Mouse (Mus musculus): ENCODE measurements around the gene Fxyd6.

The Fxyd6 gene

DNA sequence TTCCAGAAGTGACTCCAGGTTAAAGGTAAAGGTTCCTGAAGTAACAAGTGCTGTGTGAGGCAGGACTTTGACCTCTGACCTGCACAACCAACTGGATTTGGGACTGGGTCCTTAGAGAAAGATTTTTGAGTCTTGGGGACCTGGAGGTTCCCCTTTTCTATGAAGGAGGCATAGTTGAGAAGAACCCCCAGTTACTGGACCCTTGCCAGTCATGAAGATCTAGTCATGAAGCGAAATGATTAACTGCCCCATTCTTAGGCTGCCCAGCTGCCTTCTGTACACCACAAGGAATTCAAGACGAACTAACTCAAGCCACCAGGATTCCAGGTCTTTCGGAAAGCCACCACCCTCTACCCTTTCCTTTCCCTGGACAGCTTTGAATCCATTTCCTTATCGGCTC is 6.4 kb downstream of the Fxyd6 start:
- in situ Hi-C loops (cut with MboI, MseI) = no loop called here

GRCm38 (mm10) chr9:45376883-45377282 is 6.9 kb downstream of the Fxyd6 start:
- in situ Hi-C loops (cut with MboI, MseI) = no loop called here

GRCm38 (mm10) chr9:45380411-45381251 is 10.6 kb downstream of the Fxyd6 start:
- in situ Hi-C loops (cut with MboI, MseI) = no loop called here

DNA sequence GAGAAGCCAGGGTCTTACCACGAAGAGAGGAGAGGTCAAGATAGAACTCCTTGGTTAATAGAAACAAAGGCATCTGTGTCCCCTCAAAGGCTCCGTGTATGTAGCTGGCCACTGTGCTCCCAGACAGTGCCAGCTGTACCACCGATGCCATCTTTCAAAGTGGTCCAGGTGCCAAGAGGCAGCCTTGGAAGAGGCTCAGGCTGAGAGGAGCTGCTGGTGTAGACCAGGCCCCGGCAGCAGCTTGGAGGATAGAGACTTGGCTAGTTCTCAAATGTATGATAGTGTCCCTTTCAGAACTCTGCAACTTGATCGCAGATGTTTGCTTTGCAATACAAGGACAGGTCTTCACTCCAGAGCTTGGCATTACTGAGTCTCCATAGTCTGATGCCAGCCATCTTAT is 12.4 kb downstream of the Fxyd6 start:
- in situ Hi-C loops (cut with MboI, MseI) = no loop called here

DNA sequence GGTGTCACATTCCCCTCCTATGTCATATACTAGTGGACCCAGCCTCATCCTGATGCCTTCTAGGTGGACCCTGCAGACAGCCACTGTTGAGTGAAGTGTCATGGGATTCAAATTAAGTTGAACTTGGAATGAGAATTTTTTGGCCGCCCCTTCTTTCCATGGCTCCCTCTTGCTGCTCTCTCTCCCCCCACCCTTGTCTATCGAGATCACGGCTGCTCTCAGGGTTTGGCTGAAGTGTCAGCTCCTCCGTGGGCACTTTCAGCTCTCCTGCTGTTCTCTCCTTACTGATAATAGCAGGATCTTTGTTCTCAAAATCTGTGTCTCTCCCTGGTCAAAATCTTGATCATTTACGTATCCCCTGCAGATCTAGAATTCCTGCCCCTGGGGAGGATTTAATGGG is 12.8 kb downstream of the Fxyd6 start:
- in situ Hi-C loops (cut with MboI, MseI) = no loop called here

GRCm38 (mm10) chr9:45383883-45384282 is 13.9 kb downstream of the Fxyd6 start:
- in situ Hi-C loops (cut with MboI, MseI) = no loop called here

- in situ Hi-C loops (cut with MboI, MseI) = no loop called here
These were observed 16.7 kb downstream of the Fxyd6 start for GRCm38 (mm10) chr9:45386698-45387097.

DNA sequence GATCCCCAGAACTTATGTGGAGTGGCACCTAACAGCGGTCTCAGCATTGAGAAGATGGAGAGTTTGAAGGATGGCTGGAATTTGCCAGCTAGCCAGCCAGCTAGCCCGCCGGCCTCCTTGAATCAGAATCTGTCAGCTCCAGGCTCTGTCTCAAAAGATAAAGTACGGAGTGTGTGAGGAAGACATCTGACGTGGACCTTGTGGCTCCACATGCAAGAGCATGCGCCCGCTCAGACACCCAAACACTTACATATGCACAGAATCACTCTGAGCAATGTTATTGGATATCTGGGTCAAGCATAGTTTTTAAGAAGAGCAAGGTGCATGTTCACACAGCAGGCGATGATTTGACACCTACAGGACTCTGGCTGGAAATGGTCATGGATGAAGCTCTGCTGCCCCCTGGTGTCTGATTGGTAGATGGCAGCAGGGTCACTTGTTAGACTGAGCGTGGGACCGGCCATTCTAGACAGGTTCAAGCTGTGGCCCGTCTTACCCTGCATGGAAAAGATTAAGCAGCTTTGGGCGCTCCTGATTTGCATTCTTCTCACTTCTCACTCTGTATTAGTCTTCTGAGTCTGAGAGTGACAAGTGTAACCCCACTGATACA is 18.5 kb downstream of the Fxyd6 start:
- in situ Hi-C loops (cut with MboI, MseI) = no loop called here

- in situ Hi-C loops (cut with MboI, MseI) = no loop called here
These were observed 19.6 kb downstream of the Fxyd6 start for GRCm38 (mm10) chr9:45389596-45389995.

GRCm38 (mm10) chr9:45391299-45391698 is 21.3 kb downstream of the Fxyd6 start:
- in situ Hi-C loops (cut with MboI, MseI) = loop anchor here (5.0 kb wide), 2 partner anchors 89 to 169 kb away; no protein-coding TSS in a partner anchor

DNA sequence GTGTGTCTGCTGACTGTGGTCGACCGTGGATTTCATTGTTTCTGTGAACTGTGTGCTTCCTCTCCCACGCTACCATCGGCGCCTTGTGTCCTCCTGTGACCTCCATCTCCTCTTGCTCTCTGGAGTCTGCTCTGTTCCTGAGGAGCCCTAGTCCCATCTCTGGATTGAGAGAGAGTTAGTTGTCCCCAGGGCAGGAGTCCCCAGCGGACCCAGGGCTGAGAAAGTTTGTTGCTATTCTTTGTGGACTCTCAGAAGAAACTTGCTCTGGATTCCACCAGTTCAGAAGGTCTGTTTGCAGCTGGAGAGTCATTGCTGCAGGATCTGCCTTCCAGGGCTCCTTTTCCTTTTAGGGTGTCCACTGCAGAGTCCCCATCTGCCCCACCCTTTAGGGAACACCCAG is 25.2 kb downstream of the Fxyd6 start:
- in situ Hi-C loops (cut with MboI, MseI) = no loop called here

GRCm38 (mm10) chr9:45395796-45396195 is 25.8 kb downstream of the Fxyd6 start:
- in situ Hi-C loops (cut with MboI, MseI) = no loop called here

DNA sequence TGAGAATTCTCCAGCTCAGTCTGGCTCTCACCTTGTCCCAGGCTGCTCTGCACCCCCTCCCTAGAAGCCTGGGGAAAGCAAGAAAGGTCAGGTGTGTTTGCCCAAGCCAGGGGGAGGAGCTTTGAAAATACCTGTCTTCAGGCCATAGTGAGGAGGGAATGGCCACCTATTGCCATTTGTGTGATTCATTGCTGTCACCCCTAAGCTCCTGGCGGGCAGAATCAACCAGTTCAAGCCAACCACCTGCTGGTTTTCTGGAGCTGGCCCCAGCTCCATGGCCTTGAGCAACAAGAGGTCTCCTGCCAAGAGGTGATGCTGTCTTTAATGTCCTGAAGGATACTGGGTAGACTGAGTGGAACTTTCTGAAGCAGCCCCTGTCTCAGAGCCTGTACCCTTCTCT is 28.4 kb downstream of the Fxyd6 start:
- in situ Hi-C loops (cut with MboI, MseI) = no loop called here

GRCm38 (mm10) chr9:45399434-45399833 is 29.4 kb downstream of the Fxyd6 start, which contains the start of gene Fxyd2:
Gene Fxyd2 (plus strand): TSS chr9:45399669.
- in situ Hi-C loops (cut with MboI, MseI) = no loop called here

DNA sequence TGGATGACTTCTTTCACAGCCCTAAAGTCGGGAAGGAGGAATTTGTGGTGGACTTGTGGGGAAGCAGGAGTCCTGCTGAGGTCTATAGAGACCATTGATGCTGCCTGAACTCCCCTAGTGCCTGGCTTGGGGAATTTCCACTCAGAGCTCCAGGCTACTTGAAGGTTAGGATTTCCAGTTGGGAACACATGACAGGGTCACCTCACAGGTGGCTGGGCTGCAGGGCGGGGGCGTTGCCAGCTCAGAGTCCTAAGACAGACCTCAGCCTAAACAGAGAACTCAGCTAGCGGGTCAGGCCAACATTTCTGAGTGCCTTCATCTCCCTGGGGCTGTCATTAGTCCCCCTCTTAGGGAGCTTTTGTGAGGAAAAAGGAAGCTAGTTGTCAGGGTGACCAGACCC is 31.9 kb downstream of the Fxyd6 start:
- in situ Hi-C loops (cut with MboI, MseI) = no loop called here

- in situ Hi-C loops (cut with MboI, MseI) = no loop called here
These were observed 33.0 kb downstream of the Fxyd6 start for GRCm38 (mm10) chr9:45402957-45403356.

- in situ Hi-C loops (cut with MboI, MseI) = no loop called here
These were observed 35.7 kb downstream of the Fxyd6 start for GRCm38 (mm10) chr9:45405694-45406093.

GRCm38 (mm10) chr9:45406808-45407207 is 36.8 kb downstream of the Fxyd6 start:
- in situ Hi-C loops (cut with MboI, MseI) = no loop called here

DNA sequence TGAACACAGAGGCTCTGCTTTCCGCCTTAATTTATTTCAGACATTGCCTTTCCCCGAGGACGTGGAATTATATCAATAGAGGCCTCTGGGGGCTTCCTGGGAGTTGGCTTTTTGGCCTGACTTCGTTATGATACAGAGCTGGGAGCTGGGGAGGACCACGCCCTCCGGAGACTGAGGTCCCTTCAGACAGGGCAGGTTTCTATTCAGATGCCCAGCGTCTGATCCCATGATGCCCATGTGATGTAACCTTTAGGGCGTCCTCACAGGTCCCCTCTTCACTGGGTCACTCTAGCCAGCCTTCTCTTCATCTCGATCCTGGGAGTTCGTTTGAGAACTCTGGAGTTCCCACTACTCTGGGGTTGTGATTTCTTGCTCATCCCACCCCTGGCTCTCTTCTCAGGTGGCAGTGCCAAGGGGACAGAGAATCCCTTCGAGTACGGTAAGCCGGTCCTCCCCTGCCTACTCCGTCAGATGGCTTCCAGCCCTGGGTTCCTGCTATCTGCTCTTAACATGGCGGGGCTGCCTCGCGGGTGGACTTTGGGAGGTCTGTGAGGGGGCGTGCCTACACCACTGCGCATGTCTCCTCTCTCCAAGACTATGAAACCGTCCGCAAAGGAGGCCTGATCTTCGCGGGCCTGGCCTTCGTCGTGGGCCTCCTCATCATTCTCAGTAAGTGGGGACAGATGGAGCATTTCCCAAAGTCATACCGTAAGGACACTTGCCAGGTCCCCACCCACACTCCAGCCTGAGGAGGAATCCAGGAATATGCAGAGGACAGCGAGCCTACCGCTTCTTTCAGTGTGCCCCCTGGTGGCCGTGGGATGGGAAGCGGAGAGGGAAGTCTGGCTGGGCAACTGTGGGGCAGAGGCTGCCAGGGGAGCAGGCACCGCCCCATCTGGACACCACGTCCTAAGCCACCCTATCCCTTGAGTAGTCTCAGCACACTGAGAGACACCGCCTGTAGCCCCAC is 38.0 kb downstream of the Fxyd6 start:
- in situ Hi-C loops (cut with MboI, MseI) = no loop called here

- in situ Hi-C loops (cut with MboI, MseI) = loop anchor here (10.0 kb wide), 1 partner anchor 385 kb away; no protein-coding TSS in a partner anchor
These were observed 40.2 kb downstream of the Fxyd6 start for GRCm38 (mm10) chr9:45410193-45410592.

DNA sequence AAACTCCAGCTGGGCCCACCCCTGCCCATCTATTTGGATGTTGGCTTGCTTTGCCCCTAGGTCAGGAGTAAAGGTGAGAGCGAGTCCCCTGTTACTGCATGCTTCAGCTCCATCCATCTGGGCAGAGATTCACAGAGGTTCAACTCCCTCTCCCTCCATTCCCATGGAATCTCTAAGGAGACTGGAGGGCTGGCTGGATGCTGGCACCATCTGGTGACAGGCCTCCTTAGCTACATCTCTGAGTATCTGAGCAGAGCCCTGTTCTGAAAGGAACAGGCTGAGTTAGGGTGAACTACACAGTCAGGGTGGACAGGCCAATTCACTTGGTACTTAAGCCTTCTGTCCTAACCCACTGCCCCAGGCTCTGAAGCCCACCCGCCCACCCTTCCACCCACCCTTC is 40.6 kb downstream of the Fxyd6 start:
- in situ Hi-C loops (cut with MboI, MseI) = loop anchor here (10.0 kb wide), 1 partner anchor 386 kb away; no protein-coding TSS in a partner anchor

DNA sequence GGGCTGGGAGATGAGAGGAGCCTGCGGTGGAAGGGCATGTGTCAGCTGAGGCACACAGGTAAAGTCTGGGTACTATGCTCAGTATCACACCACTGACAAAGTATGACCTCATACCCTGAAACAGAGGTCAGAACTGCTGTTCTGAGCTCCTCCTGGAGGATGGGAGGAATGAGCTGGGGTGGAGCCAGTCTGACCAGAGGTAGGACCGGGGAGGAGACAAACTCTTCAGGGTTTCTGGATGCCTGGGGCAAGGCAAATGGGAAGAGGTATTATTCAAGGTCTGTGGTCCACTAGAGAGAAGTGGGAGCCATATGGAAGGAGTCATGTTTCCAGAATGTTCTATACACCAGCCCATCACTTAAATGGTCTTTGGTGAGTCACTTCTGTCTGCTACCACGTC is 41.1 kb downstream of the Fxyd6 start:
- in situ Hi-C loops (cut with MboI, MseI) = loop anchor here (10.0 kb wide), 1 partner anchor 386 kb away; no protein-coding TSS in a partner anchor
